Mouse (Mus musculus) layer of hippocampus, adult 11-12 months (tissue): ENCODE results near the gene Prdm2.

Experiments used
- DNase-seq: peaks from one replicate; pipeline ENCODE4 v3.0.0; 2022; ENCODE audit warnings: low spot score

Prdm2 gene

DNA sequence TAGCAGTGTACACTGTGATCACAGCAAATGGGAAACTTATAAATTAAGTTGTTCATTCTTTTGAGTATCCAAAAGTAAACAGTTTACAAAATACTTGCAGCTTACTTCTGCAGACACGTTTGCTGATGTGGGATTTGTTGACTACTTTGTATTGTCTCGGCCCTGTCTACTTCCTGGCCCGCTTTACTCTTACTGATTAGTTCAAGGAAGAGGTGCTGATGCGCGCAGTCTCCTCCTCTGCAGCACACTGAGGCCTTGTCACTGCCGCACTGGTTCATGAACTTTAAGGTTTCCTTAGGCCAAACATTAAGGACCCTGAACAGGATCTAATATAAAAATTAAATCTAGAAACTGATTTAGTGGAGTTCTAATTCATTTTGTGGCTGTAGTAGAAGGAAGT is 58.2 kb downstream of the Prdm2 start:
- no peak for DNase-seq

DNA sequence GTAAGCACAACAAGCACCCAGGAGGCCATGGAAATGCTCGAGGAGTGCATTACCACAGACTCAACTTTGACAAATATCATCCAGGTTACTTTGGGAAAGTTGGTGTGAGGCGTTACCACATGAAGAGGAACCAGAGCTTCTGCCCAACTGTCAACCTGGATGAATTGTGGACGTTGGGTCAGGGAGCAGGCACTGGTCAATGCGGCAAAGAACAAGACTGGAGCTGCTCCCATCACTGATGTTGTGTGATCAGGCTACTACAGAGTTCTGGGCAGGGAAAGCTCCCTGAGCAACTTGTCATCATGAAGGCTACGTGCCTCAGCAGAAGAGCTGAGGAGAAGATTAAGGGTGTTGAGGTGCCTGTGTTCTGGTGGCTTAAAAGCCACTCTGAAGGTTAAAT is 60.2 kb downstream of the Prdm2 start:
- no peak for DNase-seq

DNA sequence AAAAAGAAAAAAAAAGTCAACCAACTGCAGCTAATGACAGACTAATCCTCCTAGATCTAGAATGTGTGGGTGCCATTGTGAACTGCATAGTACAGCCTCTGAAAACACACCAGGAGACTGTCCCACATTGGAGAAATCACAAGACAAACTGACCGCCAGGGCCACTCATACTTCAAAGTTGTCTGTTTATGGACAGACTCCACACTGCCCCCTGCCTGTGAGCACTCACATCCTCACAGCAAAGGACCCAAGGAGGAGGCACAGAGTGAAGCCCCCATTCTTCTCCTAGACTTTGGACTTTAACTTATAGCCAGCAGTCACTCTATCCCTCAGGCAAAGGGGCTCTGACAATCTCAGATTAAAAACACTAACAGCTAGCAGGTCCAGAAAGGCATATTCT is 61.5 kb downstream of the Prdm2 start:
- DNase-seq: no peak

DNA sequence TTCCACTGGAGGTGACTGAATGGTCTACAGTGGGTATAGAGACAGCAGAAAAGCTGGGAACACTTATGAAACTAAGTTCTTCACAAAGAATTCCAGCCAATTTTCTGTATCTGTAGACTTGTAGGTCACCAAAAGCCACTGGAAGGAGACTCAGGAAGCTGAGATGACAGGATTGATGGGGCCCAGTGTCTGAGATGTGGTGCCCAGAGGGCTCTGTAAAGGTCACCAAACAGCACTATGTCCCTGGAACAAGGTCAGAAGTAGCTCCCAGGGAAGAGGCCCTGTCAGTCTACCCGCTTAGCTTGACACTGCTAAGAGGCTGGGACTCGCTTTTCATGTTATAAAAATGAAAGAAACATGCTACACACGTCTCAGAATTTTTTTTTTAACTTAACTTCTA is 65.1 kb downstream of the Prdm2 start:
- DNase-seq: no peak

DNA sequence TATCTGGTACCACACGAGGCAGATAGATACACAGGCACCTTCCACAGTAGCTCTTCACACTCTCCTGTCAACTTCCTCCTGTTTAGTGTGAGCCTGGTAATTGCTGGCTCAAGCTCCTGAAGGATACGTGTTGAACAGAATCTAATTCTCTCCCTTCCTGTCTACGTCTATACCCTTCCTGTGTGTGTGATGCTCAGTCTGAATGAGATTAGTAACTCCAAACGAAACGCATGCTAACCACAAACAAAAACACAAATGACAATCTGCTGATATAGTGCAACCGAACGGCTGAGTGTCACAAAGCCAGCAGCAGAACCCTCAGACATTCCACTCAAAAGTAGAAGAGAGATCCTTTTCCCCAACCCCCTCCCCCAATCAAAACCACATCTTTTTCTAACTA is 69.2 kb downstream of the Prdm2 start:
- no peak for DNase-seq

DNA sequence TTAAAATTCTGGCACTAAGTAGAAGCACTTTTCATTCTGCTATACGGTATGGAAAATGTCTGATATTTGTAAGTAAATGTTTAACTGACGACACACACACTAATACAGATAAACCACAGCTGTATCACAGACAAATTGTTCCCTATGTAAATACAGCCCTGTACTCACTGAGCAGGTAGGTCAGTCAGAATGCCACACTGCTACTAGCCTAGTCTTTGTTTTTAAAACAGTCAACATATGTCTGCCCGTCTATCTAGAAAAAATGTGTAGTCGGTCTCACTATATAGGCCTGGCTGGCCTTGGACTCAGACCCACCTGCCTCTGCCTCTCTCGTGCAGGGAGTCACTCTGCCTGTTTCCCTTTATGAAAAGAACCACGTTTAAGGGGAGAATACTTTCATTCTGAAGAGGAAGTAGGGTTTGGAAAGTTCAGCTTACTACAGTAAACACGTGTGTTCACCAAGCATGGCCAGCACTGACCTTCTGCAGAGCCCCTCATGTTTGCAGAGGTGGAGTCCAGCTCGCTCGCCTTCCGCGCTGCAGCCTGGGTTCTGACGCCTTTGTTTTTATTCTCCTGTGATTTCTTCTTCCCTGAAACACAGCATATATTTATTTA is 71.0 kb downstream of the Prdm2 start:
- no peak for DNase-seq

DNA sequence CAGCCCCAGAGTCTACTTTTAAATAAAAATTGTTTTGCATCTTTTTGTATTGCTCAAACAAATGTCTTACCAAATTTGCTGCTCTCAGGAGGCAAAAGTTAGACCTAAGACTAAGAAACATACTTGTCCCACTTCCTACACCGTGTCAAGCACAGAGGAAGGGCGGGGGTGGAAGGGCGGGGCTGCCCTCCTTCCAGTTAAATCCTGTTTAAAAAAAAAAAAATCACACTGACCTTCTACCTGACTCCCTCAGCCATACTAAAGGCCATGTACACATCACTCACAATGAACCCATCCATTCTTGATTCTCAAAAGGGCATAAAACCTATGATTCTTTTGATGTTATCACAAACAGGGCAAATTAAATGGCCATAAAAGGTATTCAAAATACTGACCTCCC is 71.9 kb downstream of the Prdm2 start:
- no peak for DNase-seq

DNA sequence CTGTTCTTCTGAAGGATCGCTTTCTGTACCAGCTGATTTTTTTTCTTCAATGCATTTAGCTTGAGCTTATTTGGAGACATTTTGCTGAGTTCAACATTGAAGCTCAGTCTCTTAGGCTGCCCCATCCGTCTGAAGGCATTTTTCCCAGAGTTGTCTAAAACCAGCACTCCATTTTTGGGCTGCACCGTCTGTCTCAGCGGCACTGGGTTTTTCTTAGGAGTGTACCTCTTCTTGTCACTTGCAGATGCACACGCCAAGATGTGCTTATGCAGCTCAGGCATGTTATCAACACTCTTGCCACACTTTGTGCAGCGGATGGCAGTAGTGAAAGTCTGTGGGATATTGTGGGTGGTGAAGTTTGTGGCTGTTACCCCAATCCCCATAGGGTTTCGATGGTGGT is 80.4 kb downstream of the Prdm2 start:
- DNase-seq: no peak

DNA sequence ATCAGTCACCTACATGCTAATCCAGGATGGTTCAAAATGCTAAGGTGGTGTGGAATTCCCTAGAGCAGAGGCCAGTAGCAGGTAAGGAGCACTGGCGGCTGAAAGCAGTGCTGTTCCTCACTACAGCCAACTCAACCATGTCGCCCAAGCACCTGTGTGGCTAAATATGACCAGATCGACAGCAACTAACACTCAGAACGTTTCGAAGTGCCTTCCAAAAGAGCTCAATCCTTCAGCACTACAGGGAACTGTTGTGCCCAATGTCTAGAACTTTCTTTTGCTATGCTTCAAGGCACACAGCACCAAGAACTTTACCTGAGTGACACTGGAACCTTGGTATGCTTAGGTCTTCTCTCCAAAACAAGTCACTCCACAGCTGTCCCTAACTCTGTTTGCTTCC is 82.4 kb downstream of the Prdm2 start:
- DNase-seq: no peak

DNA sequence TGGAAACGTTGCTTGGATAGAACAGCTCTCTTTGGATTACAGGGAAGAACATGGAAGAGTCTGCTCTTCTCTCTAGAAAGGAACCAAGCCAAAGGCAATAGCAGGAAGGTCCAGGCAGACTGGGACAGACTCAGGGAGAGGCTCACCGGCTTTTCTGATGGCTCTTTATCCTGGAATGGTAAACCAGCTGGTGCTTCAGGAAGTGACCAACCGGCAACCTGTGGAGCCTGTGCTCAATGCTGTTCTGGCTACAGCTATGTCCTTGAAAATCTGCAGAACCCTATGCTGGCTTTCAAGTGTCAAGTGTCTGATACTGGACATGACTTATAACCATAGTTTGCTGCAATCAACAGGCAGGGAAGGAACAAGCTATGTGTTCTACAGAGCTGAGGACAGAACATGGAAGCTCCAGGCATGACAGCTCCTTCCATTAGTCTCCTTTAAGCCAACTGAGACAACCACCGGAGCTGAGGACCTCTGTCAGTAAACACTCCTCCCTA is 83.5 kb downstream of the Prdm2 start:
- no peak for DNase-seq

DNA sequence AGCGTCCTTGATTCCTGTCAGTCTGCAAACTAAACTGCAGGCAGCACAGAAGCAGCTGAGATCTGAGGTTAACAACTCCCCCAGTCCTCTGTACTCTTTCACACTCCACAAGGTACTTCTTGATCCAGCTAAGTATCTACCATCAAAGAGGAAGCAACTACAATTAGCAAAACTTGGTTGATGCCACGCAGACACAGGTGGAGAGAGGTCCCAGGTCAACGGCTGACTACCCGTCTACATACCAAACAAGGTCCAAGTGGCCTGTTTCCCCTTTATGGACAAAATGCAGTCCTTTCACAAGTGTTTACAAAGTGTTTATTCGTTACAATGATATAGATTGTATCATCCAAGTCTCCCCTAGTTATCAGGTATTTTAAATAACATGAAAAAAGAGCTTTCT is 85.6 kb downstream of the Prdm2 start:
- DNase-seq: no peak

DNA sequence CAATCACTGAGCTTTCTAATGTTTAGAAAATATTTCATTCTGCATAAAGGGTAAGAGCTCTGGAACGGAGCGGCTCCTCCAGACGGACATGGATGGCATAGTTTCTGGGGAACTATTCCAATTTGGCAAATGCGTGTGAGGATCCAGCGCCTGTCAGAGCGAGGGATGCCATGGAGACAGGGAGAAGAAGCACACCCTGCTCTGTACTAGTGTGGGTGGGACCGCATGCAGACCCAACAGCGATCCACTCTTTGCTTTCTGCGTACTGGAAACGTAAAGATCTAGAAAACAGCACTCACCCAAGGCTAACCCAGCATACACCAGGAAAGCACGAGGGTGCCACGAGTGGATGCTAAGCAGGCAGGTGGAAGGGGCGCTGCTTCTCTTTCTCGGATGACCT is 86.3 kb downstream of the Prdm2 start:
- peak; percentile 58 for DNase-seq

DNA sequence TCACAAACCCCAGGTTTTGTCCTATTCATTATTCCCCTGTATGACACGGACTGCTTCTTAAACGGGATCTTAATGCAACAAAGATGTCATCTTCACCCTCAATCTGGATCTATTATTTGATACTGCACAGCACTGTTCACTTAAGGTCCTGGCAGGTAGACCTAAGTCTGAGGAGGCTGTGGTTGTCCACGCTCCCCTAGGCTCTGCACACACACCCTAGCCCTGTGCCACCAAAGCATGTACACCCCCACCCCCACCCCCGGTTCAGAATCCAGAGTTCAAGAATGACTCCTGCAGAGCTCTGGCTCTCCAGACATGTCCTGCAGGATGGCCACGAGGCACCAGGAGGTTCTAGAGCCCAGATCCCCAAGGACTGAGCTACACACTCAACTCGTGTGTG is 87.5 kb downstream of the Prdm2 start:
- DNase-seq: no peak

DNA sequence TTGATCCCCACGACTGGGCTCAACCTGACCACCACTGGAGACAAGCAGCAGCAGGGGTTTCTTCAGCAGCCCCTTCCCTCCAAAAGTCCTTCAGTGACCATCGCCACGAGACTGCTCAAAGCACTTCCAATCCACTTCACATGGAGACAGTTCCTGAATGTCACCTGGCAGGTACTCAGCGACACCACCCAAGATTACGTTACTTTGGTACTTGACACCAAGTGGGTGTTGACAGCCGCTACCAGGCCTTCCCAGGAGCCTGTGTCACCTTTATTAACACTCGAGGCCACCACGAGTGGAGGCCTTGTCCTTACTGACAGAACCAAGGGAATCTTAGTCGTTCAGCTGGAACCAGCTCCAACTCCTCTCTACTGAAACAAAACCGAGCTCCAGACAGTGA is 89.8 kb downstream of the Prdm2 start:
- no peak for DNase-seq

DNA sequence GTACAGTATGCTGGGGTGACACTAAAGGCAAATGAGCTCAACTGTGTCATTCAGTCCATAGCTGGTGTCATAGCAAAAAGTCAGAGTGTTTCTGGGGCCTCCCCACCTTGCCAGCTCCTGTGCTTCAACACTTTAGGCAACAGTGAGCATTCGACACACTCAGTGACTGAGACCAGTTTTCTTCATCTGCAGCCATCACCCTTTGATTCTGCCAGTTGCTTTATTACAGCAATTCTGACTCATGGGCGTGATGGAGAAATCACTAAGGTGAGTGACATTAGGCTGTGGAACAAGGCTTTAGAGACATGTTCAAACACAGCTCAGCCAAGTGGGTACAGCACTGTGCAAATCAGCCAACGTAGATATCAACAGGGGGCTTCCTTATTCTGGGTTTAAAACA is 91.6 kb downstream of the Prdm2 start:
- no peak for DNase-seq

DNA sequence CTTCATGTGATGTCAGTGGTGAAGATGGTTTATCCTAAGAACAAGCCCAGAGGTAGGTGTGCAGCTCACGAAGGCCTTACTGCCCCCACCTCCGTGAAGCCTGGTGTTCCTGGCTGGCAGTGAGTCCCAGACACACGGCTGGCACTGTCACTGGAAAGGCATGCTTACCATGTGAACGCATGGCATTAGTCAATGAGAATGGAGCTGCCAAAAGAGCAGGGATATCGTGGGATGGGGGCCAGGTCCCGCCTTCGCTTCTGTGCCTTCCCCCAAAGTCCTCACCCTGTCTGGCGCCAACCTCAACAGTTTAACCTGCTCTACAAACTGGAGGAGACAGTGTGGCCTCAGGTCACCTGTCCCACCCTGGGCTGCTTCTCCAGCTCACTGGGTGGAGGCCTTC is 92.8 kb downstream of the Prdm2 start:
- DNase-seq: no peak

DNA sequence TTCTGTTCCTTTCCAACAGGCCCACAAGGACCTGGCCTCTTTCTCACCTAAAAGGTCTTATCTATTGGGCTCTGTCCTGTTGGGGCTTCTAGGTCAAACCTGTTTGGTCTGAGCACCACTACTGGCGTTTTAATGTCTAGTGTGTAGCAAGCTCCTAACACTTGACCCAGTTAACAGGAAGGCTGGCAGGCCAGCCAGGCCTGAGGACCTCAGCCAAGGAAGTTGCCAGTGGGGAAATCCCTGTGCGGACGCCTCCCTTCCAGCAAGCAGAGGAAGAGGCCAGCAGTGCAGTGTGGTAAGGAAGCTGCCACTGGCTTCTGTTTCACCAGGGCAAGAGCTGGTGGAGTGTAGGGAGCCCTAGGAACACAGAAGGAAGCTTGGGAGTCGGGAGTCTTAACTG is 94.0 kb downstream of the Prdm2 start:
- DNase-seq: no peak

DNA sequence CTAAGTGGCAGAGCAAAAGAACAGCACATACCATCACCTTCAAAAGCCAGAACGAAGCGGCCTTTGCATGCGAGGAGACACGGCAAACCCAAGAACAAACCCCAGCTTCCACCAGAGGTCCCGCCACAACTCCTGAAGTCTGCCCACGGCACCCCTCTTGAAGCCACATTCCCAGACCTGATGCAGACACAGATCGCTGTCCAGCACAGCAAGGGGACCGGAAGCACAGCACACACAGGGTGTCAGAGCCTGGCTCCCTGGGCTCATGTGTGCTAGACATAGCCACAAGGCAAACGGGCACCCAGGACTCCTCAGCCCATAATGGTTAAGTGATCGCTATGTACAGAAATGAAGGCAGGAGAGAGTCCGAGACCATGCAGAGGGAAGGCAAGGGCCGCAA is 96.9 kb downstream of the Prdm2 start:
- no peak for DNase-seq

DNA sequence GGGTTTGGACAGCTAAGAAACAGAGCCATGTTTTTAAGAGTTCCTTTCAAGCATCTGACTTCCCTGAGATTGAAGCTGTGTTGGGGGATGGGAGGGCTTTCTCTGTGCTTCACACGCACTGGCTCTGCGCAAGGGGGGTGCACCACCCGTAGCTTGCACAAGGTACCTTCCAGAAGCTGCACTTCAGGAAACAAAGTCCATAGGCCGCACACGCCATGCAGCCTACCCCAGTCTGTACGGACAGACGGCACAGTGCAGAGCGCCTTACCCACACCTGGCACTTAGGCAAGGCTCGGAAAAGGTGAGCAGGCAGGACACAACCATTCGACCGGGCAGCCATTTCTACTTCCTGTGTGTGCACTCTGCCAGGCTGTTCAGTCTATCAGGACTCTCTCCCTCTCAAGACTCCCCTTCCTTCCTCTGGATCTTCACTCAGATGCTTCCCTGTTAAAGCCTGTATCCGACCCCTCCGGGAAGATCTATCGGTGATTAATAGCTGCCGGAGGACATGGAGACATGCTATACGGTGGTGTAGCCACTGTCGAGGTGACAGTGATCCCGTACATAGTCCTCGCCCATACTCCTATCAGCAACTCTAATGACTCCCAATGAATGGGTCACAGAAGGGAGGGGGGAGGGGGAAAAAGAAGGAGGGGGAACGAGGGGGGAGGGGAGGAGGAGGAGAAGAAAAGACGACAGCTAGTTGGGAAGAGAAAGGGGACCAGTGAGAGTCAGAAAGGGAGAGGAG is 98.4 kb downstream of the Prdm2 start:
- DNase-seq: no peak

DNA sequence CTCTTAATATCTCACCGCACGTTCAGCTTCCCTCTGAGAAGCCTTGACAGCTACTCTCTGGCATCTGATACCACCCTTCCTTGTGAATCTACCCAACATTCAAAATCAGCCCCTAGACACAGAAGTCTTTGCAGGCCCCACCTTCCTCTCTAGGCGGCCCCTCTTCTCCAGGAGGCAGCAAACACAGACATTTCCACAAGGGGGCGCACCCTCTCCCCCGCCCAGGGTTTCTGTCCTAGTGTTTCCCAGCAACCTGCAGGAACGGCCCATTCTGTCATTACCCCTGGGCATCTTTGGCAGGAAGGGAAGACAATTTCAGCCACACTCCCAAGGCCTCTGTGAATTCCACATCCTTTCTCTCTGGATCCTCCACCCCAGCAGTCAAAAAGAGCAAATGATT is 99.8 kb downstream of the Prdm2 start:
- DNase-seq: peak; percentile 70

DNA sequence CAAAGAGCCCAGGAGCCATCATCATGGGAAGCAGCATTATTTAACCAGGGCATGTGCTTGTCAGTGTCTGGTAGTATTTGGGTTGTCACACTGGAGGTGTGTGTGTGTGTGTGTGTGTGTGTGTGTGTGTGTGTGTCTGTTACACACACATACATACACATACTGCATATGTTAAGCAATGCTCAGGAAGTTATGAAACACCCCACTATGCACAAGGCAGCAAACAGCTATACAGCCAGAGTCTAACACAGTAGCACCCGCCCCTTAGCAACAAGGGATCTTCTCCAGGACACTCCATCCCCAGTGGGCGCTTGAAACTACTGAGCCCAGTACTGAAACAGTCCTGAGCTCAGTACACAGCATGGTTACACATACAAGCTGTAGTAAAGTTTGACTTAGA is 100.4 kb downstream of the Prdm2 start:
- no peak for DNase-seq

DNA sequence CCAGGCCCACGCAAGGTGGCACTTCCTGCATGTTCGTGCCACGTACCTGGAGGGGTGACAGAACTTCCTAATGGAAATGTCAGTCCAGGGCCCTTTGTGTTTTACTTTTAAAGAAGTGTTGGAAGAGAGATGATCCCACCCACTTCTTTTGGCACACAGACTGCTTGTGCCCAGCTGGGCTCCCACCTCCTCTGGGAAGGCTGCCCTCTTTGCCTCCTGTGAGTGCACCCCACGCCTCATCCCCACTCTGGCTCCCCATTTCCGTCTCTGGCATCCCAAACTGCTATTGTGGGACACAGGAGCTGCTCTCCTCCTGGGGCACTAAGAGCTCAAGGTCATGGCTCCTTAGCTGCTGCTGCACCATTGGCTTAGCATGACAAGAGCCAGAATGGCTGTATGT is 100.9 kb downstream of the Prdm2 start:
- DNase-seq: peak; percentile 43

DNA sequence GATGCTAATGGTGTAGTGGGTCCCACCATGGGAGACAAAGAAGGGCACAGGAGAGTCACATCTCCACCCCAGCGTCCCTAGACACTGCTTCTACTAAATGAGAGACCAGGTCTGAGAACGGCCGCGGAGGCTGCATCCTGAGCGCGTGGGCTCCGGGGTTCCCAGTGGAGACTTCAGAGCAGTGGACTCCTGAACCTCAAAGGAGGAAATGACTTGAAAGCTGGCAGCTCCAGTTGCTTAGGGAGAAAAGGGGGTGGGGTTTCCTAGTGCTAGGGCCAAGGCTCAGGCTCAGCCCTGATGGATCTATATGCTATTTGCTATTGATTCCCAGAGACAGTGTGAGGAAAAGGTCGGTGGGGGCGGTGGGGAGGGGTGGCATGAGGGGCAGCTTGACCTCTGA is 104.2 kb downstream of the Prdm2 start:
- no peak for DNase-seq

DNA sequence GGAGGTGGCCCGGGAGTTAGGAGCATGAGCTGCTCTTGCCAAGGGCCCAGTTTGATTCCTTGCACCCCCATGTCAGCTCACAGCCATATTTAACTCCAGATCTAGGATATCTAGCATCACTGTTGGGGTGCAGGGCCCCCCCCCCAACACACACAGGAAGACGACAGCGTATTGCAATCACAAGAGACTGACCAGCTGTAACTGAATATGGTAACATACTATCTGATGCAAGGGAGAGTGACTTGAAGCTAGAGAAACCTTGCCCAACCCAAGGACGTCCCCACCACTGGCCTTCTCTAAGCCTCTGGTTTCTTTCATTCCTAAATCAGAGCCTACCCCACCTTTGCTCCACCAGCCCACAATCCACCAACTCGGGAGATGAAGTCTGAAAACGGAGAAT is 105.8 kb downstream of the Prdm2 start:
- DNase-seq: no peak
